Mouse (Mus musculus): ENCODE data around the gene Hdac10.
A peak's percentile ranks its signal among the peaks of the same experiment; 100 is the strongest.

The Hdac10 gene

DNA sequence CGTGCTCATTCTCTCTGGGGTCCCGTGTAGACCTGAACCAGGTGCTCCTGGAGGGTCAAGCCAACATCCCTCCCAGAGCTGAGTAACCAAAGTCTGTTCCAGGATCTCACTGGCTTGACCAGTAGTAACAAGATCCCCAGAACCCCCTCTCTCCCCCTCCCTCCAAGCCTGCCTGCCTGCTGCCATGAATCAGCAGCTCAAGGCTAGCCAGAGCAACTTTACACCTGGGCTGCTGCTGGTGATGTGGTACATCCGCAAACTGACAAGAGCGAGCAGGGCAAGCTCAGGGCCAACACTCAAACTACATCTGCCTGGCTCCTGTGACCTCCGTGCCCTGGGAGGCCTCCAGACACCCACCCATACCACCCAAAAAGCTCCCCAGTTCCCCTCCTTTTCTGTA is 12.9 kb upstream of the Hdac10 start:
- Histone ChIP-seq H3K36me3 (ENCODE audit: control insufficient read depth, insufficient read depth, low read length, poor library complexity, severe bottlenecking) (peaks cover 2% of the 10 kb centered on the region; the same call in 1 of the 2 replicates), H3K27me3 (ENCODE audit: control insufficient read depth, insufficient read depth, low read length, poor library complexity, severe bottlenecking) (0 out of 2 replicates have a peak, but pooled peaks cover 2% of the 10 kb centered on the region)
- DNase-seq (ENCODE audit: low read depth, low spot score) = peak; percentile 34

DNA sequence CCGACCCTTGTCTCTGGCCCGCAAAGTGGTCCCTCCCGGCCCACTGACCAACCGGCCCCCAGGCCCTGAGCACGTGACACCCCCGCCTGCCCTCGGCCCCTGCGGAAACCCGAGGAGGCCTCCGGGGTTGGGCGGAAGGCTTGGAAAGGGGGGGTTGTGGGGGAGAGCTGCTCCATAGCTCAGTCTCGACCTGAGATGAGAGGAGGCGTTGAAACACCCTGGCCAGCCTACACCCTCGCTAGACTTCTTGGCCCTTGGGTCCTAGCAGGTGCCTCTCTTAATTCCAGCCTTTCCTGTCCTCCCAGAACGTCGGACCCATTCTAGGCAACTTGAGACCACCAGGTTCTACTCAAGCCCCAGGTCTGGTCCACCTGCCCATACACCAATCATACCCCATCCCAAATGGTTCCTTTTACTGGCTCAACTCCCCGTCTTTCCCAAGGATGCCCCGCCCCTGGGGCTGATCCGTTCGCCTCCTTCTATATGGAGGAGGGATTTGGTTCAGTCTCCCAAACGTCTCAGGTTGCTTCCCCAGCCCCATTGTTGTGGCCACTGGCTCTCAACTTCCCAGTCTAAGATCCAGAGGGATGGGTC is 12.3 kb upstream of the Hdac10 start, which contains the start of gene Mapk12:
Gene Mapk12, minus strand, starts transcription at position 45 of the 594 bp plus-strand sequence.
- 0 out of 2 replicates have a peak, but pooled peaks cover 2% of the 10 kb centered on the region for H3K27me3 ChIP-seq (ENCODE audit: control insufficient read depth, insufficient read depth, low read length, poor library complexity, severe bottlenecking)
- H3K36me3 ChIP-seq (ENCODE audit: control insufficient read depth, insufficient read depth, low read length, poor library complexity, severe bottlenecking) = peaks cover 2% of the 10 kb centered on the region; the same call in 1 of the 2 replicates
- DNase-seq (ENCODE audit: low read depth, low spot score) = peak; percentile 33

DNA sequence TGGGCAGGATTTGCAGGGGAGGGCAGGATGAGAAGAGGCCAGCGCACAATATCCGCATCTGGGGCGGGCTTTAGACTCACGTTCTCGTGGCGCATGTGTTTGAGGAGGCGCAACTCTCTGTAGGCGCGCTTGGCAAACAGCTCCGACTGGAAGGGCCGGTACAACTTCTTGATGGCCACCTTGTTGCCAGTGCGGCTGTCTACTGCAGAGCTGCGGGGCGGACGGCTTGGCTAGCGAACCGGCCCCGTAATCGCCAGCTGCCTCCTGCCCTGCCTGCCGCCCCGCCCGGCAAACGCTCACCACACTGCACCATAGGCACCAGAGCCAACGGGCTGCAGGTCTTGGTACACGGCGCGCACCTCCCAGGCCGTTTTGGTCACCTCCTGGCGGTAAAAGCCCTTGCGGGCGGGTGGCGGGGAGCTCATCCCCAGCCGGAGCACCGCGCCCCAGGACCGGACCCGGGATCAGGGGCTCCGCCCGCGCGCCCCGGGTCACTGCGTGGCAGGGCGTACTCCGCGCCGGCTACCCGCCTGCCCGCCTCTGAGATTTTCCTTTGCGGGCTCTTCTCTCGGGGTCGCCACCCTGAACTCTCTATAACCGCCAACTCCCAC is 11.7 kb upstream of the Hdac10 start:
- Histone ChIP-seq H3K36me3 (ENCODE audit: control insufficient read depth, insufficient read depth, low read length, poor library complexity, severe bottlenecking) (peaks cover 2% of the 10 kb centered on the region; the same call in 1 of the 2 replicates), H3K27me3 (ENCODE audit: control insufficient read depth, insufficient read depth, low read length, poor library complexity, severe bottlenecking) (0 out of 2 replicates have a peak, but pooled peaks cover 2% of the 10 kb centered on the region)
- peak; percentile 42 for DNase-seq (ENCODE audit: low read depth, low spot score)

DNA sequence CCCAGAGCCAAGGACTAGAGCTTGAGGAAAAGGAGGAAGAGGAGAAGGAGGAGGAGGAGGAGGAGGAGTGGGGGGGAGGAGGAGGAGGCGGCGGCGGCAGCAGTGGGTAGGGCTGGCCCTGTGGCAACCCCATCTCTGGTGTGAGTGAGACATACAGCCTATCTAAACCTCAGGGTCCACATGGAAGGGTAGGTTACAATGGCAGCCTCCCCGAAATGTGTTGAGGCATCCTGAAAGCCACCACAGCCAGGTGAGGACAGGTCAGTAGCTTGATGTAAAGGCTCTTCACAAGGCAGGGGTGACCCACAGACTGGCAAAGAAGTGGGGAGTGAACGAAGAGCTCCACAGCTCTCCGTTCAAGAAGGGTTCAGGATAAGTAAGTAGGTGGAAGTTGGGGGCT is 10.0 kb upstream of the Hdac10 start:
- Histone ChIP-seq H3K36me3 (ENCODE audit: control insufficient read depth, insufficient read depth, low read length, poor library complexity, severe bottlenecking) (no peaks in the 10 kb centered on the region), H3K27me3 (ENCODE audit: control insufficient read depth, insufficient read depth, low read length, poor library complexity, severe bottlenecking) (0 out of 2 replicates have a peak, but pooled peaks cover 2% of the 10 kb centered on the region)
- DNase-seq (ENCODE audit: low read depth, low spot score) = no peak

DNA sequence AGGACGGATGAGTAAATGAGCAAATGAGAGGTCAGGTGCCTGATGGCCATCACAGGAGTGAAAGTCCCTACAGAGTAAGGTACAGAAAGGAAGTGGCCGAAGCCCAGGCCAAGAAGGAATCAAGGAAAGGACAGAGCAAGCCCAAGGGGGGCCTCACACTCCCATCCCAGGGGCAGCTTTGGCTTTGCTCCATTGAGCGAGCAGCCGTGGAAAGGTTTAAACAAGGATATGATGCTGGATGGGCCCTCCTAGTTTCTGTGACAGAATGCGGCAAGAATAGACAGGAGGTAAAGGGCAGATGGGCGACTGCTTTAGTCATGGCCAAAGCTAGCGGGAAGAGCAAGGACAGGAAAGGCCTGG is 9.5 kb upstream of the Hdac10 start:
- 0 out of 2 replicates have a peak, but pooled peaks cover 2% of the 10 kb centered on the region for H3K27me3 ChIP-seq (ENCODE audit: control insufficient read depth, insufficient read depth, low read length, poor library complexity, severe bottlenecking)

DNA sequence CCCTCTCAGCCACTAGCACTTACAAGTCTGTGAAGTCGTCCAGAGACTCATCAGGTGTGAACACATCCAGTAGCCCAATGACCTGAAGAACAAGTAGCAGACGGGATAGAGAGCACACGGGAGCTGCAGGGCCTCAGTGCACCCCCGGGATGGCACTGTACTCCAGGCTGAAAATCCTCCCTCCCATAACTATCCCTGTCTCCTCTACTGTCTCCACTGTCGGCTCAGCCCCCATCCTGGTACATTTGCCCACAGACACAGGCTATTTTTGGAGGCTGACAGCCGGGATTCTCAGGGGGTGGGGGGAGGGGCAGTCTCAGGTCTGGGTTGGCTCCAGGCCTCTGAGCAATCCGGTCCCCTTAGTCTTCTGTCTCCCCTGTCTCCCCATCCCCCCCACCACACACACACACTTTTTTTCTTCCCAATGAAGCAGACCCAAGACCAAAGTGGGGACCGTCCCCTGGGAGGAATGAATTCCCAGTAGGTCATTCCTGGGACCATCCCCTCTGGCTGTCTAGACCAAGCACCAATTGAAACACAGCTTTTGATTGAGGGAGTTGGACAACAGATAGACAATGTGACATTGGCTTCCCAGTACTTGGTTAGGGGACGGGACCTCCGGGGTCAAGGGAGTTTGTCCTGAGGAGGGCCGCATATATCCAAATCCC is 9.0 kb upstream of the Hdac10 start:
- H3K27me3 ChIP-seq (ENCODE audit: control insufficient read depth, insufficient read depth, low read length, poor library complexity, severe bottlenecking) = 0 out of 2 replicates have a peak, but pooled peaks cover 2% of the 10 kb centered on the region
- H3K36me3 ChIP-seq (ENCODE audit: control insufficient read depth, insufficient read depth, low read length, poor library complexity, severe bottlenecking) = no peaks in the 10 kb centered on the region
- no peak for DNase-seq (ENCODE audit: low read depth, low spot score)

More for the DNA sequence above, 9.5 kb upstream of the Hdac10 start:
- no peak for DNase-seq (ENCODE audit: low read depth, low spot score)
- H3K36me3 ChIP-seq (ENCODE audit: control insufficient read depth, insufficient read depth, low read length, poor library complexity, severe bottlenecking) = no peaks in the 10 kb centered on the region

DNA sequence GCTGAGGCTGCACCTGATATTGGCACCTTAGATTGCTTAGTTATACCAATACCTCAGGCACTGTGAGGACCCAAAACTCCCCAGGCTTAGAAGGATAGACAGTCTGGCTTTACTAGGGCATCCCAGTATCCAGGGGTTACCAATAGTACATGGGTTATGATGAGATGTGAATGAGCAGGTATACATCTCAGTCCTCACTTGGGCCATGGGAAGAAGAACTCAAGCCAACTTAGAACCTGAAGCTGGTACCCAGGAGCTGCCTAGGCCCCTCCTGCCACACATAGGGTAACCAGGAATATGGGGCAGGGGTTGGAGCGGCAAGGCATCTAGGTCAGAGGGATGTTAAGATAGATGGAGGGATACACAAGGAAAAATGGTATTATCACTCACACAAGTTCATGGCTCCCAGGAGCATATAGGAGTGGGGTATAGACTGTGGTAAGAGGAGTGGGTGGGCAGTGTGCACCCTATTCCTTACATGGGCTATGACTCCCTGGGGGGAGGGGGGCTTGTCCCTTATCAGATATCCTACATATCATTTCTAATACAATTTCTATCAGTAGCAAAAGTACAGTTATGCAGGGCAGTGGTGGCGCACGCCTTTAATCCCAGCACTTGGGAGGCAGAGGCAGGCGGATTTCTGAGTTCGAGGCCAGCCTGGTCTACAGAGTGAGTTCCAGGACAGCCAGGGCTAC is 8.1 kb upstream of the Hdac10 start:
- H3K36me3 ChIP-seq (ENCODE audit: control insufficient read depth, insufficient read depth, low read length, poor library complexity, severe bottlenecking) = no peaks in the 10 kb centered on the region
- DNase-seq (ENCODE audit: low read depth, low spot score) = no peak
- H3K27me3 ChIP-seq (ENCODE audit: control insufficient read depth, insufficient read depth, low read length, poor library complexity, severe bottlenecking) = 0 out of 2 replicates have a peak, but pooled peaks cover 2% of the 10 kb centered on the region

DNA sequence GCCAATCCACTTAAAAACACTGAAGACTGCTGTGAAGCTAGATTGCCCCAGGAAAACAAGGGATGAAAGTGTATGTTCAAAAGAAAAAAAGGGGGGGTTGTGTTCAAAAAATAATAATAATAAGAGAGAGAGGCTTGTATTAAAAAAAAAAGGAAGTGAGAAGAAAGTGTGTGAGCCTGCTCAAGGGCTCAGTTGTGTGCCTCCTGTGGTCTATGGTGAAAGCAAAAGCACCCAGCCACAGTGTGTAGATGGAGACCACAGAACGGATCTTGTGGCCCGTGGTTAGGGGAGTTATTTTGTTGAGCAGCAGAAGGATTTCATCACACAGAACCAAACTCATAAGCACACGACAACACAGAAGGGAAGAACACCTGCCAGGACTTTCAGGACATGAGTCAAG is 2.8 kb upstream of the Hdac10 start:
- Histone ChIP-seq H3K27me3 (ENCODE audit: control insufficient read depth, insufficient read depth, low read length, poor library complexity, severe bottlenecking) (no peaks in the 10 kb centered on the region), H3K36me3 (ENCODE audit: control insufficient read depth, insufficient read depth, low read length, poor library complexity, severe bottlenecking) (peaks cover 2% of the 10 kb centered on the region; the same call in 1 of the 2 replicates)
- DNase-seq (ENCODE audit: low read depth, low spot score) = peak; percentile 90

DNA sequence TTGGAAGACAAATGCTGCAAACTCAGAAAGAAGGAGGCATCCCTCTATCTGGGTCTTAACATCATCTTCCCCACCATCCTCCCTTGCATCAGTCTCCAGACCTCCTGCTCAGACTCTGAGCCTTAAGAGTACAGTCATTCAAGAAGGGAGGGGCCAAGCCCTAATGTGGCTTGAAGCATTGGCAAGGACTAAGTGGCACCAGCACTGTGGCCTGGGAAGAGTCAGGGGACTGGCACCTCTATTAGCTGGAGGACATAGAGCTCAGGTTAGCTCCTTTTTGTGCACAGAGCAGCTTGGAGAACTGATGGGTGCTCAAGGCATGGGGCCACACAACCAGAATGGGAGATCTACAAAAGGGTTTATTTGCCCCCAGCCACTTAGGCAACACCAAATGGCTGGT is 1.7 kb upstream of the Hdac10 start:
- DNase-seq (ENCODE audit: low read depth, low spot score) = no peak

DNA sequence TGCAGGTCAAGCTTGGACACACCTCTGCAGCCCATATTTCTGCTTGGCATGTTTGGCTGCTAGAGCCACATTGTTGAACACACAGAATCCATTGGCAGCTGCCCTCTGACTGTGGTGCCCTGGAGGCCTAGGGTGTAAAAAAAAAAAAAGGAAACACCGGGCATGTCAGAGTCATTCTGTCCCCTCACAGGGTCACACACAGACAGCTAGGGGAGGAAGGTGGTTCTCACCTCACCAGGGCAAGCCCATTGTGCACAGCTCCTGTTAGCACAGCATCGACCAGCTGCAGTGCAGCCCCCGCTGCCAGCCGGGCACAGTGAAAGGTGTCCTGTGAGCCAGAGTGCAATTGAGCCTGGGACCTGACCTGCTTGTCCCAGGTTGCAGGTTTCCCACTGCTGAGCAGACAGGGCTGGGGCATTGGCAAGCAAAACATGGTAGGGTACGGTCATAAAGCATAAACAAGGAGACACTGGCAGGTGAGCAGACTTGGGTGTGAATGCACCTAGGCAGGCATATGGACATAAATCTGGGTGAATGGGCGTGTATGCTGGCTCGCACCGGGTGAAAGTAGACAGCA is 1.0 kb downstream of the Hdac10 start:
- Histone ChIP-seq H3K36me3 (ENCODE audit: control insufficient read depth, insufficient read depth, low read length, poor library complexity, severe bottlenecking) (peaks cover 11% of the 10 kb centered on the region; the same call in 1 of the 2 replicates), H3K27me3 (ENCODE audit: control insufficient read depth, insufficient read depth, low read length, poor library complexity, severe bottlenecking) (no peaks in the 10 kb centered on the region)
- DNase-seq (ENCODE audit: low read depth, low spot score) = no peak

More for the DNA sequence above, 1.7 kb upstream of the Hdac10 start:
- Histone ChIP-seq H3K27me3 (ENCODE audit: control insufficient read depth, insufficient read depth, low read length, poor library complexity, severe bottlenecking) (no peaks in the 10 kb centered on the region), H3K36me3 (ENCODE audit: control insufficient read depth, insufficient read depth, low read length, poor library complexity, severe bottlenecking) (peaks cover 8% of the 10 kb centered on the region; the same call in 1 of the 2 replicates)

DNA sequence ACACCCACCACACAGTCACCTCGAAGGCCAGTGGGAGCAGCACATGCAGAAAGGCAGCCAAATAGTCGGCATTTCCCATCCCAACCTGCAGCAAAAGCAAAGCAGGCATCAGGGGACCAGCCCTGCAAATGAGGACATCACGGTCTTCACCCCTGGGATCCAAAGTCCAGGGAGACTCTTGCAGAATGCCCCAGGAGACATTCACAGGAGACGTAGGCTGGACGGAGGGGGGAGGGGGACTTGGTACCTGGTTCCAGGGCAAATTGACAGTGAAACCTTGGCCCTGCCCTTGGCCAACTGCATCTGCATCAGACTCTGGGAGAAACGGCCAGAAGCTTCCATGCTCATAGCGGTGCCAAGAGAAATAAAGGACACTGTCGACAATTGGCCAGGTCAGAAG is 1.9 kb downstream of the Hdac10 start:
- Histone ChIP-seq H3K36me3 (ENCODE audit: control insufficient read depth, insufficient read depth, low read length, poor library complexity, severe bottlenecking) (peaks cover 11% of the 10 kb centered on the region; the same call in 1 of the 2 replicates), H3K27me3 (ENCODE audit: control insufficient read depth, insufficient read depth, low read length, poor library complexity, severe bottlenecking) (no peaks in the 10 kb centered on the region)
- no peak for DNase-seq (ENCODE audit: low read depth, low spot score)

DNA sequence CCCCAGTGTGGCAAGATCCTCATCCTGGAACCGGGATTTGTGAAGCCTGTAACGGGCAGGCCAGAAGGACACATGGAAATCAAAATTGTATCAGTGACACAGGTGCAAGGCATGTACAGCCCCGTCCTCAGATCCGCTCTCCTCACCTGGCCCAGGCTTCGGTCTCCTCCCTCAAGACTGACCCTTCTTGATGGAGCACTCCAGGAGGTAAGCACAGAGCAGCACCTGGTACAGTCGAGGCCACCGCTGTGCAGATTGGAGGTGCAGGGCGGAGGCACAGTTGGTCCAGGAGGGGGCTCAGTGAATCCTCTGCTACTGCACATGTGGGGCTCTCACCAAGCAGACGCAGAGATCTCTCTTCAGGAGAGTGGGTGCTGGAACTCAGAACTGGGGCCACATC is 3.1 kb downstream of the Hdac10 start:
- peaks cover 11% of the 10 kb centered on the region; the same call in 1 of the 2 replicates for H3K36me3 ChIP-seq (ENCODE audit: control insufficient read depth, insufficient read depth, low read length, poor library complexity, severe bottlenecking)
- no peak for DNase-seq (ENCODE audit: low read depth, low spot score)
- no peaks in the 10 kb centered on the region for H3K27me3 ChIP-seq (ENCODE audit: control insufficient read depth, insufficient read depth, low read length, poor library complexity, severe bottlenecking)

DNA sequence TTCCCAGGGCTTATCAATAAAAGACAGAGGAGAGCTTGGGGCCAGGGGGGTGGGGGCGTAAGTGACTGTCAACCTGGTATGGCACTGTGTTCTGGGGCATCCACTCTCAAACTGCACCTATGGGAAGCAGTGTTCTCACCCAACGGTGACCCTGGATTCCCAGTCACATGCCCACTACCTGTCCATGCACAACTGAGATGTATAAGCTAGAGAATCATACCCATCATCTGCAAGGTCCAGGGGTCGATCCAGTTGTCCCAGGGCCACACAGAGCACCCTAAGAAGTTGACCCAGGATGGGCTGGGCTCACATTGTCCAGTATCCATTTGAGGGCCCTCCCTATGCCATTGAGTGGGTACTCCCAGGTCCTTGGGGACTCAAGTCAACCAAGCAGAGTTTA is 4.2 kb downstream of the Hdac10 start:
- Histone ChIP-seq H3K27me3 (ENCODE audit: control insufficient read depth, insufficient read depth, low read length, poor library complexity, severe bottlenecking) (no peaks in the 10 kb centered on the region), H3K36me3 (ENCODE audit: control insufficient read depth, insufficient read depth, low read length, poor library complexity, severe bottlenecking) (peaks cover 11% of the 10 kb centered on the region; the same call in 1 of the 2 replicates)
- no peak for DNase-seq (ENCODE audit: low read depth, low spot score)

DNA sequence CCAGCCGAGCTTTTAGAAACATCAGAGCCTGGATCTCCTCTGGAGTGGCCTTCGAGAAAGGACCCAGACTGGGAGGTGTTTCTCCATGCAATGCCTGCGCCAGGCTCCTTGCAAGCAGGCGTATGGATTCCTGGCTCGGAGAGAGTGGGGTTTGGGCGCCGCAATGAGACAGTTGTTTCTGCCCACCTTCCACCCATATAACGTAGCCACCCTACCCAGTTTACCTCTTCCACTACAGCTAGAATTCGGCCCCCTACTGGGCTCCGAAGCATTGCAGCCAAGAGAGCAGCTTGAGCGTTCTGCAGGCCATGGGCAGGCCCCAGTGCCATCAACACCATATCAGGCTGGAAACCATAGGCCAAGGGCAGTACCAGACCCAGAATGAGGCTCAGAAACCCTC is 4.9 kb downstream of the Hdac10 start:
- H3K27me3 ChIP-seq (ENCODE audit: control insufficient read depth, insufficient read depth, low read length, poor library complexity, severe bottlenecking) = no peaks in the 10 kb centered on the region
- H3K36me3 ChIP-seq (ENCODE audit: control insufficient read depth, insufficient read depth, low read length, poor library complexity, severe bottlenecking) = peaks cover 11% of the 10 kb centered on the region; the same call in 1 of the 2 replicates
- no peak for DNase-seq (ENCODE audit: low read depth, low spot score)
